Mouse (Mus musculus) right cerebral cortex, postnatal 25 days (tissue): Measurements from ENCODE around the gene Dnajc22.

Experiments used
- DNase-seq: peaks from one replicate; pipeline ENCODE4 v3.0.0; 2022

The Dnajc22 gene

DNA sequence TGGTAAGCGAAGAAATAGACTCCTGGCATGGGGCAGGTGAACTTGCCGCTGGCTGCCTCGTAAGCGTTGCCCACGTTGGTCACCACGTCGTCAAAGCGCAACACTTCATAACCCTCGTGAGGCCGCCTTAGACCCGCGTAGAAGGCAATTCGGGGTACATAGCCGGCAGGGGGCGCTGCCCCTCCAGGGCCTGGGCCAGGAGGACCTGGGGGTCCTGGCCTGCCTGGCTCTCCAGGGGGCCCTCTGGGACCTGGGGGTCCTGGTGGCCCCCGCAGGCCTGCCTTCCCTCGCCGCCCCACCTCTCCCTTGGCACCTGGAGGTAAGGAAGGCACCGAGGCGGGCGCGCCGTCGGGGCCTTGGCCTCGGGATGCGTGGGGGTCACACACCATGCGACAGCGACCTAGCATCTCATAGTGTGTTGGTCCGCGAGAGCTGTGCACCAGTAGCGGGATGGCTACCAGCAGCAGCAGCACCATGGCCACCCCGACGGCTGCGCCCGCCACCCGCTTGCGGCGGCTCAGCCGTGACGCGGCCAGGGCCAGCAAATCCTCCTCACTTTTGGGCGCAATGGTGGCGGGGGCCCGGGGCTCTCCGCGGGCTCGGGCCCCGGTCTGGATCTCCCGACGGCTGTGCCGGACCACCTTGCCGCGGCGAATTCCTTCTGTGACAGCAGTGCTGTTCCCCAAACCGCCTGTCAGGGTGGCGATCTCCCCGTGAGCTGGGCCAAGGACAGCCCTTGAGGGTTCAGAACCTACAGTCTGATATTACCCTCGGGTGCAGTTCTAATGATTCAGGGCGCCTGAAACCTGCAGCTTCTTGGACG is 5.5 kb upstream of the Dnajc22 start, which contains the start of gene C1ql4:
Gene C1ql4 (minus strand): TSS at position 565 of the 823 bp plus-strand sequence.
- no peak for DNase-seq

DNA sequence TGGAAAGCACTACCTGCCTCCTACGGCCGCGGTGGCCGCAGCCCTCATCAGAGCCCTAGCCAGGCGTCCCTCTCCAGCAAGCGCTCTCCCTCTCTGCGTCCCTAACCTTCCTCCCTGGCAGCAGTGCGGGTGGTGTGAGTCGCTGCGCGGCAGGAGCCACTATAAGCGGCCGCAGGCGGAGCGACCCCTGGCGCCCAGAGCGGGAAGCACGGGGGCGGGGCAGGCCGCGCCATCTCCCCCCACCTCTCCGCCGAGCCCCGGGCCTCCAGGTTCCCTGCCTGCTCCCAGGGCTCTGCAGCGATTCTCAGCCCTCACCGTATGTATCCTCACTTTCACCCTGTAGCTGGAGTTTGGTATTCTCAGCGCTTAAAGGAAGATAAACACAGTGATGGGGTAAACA is 4.7 kb upstream of the Dnajc22 start:
- DNase-seq: peak; percentile 47

DNA sequence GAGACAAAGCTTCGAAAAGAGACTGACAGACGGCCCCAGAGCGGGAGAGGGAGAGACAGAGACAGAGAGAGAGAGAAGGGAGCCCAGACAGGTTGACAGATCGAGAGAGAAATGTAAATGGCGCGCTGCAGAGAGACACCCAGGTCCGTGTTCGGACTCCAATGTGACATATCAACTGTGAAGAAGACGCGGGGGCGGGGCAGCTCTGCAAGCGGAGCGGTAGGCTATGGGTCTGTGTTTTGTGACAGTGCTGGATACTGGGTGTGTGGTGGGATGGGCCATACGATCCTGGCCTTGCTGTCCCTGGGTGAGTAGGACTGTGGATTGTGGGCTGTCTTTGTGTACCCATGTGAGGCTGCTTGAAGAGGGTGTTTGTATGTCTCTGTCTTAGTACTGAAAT is 3.9 kb upstream of the Dnajc22 start:
- no peak for DNase-seq

DNA sequence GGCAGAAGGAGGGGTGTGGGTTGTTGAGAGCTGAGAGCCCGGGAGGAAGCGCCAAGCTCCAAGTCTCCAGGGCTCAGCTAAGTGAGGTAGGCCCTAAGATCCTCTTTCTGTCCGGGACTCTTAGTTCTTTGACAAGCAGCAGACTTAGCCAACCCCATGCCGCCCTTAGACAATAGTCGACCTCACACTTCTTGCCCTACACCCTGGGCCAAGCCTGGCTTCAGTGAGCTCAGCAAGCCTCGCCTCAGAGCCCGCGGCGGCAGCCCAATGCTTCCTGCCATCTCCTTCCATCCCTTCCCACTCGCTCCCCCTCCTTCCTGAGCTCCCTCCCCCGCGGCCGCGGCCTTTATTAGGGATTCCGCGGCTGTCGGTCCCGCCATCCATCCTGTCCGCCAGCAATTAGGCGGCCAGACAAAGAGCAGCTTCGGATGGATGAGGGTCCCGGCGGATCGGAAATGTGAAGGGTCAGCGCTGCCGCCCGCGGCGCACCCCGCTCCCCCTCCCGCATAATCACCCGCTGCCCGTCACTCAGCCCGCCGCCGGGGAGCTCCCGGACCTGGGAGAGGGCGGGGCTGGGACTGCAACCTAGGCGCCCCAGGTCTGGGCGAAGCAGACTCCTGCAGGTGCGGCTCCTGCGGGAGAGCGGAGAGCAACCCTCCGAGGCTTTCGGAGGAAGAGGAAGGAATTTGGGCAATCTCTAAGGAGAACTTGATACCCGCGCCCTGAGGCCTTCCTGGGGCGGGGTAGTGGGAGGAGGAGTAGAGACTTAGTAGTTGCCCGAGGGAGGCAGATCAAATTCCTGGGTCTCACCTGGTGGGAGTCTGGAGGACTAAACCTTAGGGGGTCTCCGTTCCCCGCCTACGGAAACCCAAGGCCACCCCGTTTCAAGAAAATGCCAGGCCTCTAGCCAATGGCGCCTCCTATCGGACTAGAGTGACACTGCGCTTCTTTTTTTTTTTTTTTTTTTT is 605 bp downstream of the Dnajc22 start:
- no peak for DNase-seq

DNA sequence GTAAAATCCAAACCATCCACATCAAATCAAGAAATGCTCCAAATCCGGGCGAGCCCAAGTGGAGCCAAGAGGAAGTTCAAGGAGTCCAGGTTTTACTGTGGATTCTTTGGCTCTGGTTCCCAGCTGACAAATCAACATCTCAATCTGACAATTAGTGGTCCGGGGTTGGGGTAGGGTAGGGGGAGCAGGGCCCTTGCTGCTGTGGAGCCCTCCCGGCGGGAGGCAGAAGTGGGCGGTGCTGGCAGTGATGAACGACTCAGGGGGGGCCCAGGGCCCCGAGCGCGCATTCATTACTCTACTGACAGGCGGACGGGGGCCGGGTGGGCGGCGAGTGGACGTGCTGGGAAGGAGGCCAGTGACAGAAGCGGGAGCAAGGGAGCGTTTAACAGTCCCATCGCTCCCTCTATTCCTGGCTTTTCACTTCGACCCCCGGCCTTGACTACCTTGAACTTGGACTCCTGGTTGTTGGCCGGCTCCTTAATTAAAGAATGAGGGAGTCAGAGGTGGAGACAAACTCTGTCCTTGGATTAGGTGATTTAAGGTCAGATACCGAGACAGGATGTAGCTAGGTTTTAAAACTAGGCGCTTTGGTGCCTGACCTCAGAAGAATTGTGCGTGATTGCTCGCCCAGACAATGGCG is 1.8 kb downstream of the Dnajc22 start:
- no peak for DNase-seq

DNA sequence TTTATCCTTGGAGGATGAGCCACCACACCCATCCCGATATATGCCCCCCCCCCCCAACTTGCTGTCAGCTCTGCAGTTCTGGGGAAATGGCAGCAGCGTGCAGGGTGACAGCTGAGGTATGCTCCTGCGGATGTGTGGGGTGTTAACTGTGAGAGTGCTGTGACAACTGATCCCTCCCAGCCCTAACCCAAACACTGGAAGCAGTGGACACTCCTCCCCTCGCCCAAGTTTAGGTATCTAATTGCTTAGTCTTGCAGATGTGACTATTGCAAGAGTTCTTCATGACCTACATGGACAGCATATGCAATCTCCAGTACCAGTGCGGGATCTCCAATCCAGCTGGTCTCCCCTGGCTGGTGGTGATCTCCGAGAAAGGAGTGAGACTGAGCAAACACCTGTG is 2.4 kb downstream of the Dnajc22 start:
- no peak for DNase-seq

DNA sequence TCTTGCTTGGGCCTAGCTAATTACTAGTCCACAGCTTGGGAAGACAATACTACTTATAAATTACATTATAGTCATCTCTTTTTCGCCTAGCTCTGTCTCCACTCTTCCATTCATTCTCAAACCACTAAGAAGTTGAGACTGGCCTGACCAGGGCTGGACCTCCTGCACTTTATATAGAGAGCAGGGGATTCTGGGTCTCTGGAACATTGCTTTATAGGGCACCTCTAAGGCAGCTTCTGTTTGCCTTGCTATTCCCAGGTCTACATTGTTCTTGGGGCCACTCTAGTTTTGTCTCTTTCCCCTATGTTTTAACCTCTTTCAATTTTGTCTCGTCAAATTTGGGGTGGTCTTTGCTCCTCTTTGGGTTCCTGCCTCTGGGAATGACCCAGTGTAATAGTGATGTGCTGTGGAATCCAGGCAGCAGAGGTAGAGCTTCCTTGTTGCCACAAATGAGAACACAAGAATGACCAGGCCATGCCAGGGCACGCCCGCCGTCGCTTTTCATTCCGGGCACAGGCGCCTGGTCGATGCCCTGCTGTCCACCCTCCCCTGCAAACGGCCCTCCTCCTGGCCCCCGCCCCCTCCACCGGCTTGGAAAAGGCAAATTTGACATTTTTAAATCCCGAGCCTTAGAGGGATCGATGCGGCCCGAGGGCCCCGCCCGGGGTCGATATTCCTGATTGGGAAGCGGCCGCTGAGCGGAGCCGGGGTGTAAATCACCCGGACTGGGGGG is 3.3 kb downstream of the Dnajc22 start:
- no peak for DNase-seq

DNA sequence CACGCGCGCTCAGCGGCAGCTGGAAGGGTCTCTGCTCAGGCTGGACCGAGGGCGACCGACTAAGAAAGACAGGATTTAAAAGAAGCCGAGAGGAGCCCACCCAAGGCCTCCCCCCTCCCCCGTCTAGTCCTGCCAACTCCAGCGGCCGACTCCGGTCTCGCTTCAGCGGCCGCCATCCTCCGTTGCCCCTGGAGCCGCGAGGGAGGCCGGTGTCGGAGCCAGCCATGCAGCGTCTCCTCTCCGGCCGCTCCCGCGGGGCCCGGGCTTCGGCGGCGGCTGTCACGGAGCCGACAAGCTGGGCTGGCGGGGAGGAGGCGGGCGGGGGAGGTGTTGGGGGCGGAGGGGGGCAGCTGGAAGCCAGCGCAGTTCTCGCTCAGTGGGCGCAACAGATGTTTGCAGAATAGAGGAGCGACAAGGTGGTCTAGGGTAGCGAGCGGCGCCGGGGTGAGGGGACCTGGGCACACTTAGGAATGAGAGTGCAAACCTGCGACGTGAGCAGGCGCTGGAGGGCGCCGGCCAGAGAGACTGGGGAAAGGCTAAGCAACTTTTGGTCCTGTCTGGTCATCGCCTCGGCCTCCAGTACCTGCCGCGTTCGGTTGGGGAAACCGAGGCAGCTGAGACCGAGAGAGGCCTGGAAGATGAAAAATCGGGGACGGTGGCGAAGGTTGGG is 4.0 kb downstream of the Dnajc22 start:
- peak; percentile 21 for DNase-seq

DNA sequence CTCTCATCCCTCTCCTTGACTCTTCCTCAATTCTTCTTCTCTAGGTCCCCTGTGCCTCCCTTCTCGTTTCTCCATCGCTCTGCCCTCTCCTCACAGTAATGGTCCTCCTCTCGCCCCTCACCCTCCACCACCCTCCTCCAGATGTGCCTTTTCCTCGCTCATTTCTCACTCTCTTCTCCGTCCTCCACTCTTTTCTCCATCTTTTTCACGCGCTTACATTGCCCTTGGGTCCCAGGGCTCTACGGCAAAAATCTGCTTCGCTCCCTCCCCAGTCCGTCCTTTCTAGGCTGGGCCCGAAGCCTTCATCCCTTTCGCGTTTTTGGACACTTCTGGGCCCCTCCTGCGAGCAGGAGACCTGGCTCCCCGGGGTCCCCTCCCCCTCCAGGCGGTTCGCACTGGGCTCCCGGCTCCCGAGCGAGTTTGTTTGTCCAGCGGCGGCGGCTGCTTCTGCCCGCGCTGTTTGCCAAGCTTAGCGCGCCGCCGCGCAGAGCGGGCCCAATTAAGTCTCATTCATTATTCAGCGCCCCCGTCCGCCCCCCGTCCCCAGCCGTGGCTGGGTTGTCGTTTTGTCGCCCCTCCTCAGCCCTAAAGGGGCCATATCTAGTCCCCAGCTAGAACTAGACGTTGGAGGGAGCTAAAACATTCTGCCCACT is 5.0 kb downstream of the Dnajc22 start:
- peak; percentile 17 for DNase-seq

DNA sequence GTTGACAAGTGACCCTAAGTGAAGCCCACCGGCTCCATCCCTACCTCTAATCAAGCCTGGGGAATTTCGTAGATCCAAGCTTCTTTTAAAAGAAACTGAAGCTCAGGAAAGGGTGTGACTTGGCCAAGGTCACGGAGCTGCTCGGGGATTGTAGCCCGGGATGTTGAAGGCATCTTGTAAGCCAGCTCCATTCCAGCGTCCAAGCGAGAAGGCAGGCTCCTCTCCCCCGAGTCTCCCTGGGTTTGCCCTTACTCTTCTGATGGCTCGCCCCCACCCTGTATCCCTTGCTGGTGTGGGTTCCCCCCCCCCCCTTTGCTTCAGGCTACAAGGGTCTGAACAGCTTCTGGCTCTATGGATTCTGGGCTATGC is 5.5 kb downstream of the Dnajc22 start:
- no peak for DNase-seq

DNA sequence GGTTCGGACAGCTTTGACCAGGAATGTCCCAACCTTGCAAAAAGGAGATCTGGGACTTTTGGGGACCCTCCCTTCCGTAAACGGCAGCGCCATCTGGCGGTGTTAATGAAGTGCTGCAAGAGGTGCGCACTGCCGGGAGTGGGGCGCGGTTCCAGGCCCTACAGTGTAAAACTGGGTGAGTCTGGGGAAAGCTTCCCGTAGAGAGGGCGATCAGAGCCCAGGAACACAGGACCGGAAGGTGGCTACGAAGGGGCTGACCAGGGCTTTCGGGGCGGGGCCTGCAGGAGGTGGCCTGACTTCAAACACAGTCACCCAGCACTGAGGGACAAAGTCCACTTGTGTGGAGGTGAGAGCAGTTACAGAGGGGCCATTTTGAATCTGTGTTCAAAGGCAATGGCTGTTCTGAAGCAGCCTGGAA is 6.2 kb downstream of the Dnajc22 start:
- peak; percentile 26 for DNase-seq

DNA sequence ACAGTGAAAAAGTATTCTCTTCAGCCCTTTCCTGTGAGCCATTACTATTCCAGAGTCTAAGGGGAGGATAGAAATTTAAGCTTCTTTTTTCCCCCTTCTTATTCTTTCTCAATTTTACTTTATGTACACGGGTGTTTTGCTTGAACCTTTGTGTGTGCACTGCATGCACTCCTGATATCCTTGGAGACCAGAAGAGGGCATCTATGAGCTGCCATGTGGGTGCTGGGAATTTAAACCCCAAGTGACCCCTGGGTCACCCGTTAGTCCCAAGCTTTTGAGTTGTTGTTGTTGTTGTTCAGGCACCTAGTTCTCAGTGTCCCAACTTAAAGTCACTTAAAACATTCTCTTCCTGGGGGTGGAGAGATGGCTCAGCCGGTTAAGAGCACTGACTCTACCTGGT is 7.0 kb downstream of the Dnajc22 start:
- no peak for DNase-seq

DNA sequence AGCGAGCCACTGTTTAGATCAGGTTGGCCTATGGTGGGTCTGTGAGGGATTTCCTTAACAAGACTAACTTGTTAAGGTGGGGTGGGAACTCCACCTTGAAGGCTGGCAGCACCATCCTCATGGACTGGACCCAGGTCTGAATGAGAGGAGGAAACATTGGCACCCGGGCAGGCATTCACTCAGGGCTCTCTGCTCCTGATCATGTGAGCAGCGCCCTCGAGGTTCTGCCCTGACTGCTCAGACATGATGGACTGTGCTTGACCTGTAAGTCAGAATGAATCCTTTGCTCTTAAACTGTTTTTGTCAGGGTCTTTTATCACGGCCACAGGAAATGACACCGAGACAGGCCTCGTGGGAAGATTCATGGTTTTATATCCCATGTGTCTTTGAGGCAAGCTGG is 12.3 kb downstream of the Dnajc22 start:
- no peak for DNase-seq

DNA sequence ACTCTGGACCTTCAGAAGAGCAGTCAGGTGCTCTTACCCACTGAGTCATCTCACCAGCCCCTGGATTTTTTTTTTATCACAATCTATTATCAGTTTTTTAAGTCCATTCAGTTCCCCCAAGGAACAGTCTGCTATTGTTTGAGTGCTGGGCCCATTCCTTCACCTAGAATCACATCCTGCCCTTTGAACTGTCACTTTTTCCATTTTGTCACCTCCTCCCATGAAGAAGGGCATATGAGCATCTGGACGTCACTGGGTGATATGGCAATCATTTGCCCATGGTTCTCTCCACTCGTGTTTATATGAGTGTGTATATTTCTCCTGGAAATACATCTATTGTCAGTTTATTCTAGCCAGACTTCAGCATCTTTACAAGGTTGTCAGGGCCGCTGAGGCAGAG is 14.9 kb downstream of the Dnajc22 start:
- DNase-seq: no peak

DNA sequence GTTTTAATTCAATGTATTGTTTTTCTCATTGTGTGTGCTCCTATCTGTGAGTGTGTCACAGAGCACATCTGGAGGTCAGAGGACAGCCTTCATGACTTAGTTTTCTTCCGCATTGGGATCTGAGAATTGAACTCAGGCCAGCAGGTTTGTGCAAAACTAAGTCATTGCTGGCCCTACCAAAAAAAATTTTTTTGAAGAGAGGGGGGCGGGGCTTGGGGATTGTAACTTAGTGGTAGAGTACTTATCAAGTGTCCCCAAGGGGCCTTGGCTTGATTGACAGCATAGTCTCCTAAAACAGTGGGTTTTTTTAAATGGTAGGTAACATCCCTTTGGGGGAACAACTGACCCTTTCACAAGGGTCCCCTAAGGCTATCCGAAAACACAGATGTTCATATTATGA is 18.2 kb downstream of the Dnajc22 start:
- DNase-seq: no peak

DNA sequence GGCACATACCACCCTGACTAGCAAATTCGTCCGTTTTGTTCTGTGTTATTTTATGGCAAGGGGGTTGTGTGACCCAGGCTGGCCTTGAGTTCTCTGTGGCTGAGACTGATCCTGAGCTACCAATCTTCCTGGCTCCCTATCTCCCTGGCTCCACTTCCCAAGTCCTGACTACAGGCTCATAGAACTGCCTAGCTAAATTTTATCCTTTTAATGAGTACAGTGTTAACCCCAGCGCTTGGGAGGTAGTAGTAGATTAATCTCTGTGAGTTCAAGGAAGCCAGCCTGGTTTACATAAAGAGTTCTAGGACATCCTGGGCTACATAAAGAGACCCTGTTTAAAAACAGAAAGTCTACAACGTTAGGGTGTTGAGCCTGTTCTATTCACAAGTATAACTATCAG is 18.8 kb downstream of the Dnajc22 start:
- no peak for DNase-seq

DNA sequence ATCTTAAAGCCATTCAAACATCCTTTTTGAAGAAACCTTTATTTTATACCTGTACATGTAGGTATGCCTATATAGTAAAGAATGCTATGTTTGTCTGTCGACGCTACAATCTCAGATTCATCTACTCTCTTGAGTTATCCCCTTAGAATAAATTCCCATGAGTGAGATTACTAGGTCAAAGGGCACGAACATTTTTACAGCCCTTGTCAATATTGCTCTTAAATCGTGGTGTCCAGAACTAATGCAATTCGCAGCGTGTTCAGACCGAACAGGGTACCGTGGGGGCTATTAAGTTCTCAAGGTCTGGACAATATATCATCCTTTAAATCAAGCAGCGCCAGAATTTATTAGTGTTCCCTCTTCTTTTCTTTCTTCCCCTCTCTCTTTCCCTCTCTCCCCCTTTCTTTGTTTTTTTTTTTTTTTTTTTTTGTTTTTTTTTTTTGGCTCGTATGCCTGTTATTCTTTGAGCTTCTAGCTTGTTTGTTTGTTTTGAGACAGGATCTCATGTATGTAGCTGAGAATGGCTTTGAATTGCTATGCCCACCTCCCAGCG is 19.9 kb downstream of the Dnajc22 start:
- DNase-seq: no peak

DNA sequence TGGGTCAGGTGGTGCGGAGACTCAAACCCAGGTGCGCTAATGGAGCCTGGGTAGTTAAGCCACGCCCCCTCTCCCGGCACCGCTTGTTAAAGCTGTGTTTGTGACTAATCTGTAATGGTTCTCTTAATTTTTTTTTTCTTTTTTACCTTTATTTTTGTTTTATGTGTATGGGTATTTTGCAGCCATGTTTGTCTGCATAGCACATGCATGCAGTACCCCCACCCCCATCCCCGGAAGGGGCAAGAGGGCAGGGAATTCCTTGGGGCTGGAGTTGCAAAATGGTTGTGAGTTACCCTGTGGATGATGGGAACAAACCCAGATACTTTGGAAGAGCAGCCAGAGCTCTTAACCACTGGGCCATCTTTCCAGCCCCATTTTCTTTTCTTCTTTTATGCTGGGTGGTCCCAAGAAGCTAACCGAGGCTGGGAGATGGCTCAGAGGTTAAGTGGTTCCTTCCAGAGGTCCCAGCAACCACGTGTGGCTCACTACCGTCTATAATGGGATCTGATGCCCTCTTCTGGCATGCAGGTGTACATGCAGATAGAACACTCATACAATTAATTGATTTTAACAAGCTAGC is 20.5 kb downstream of the Dnajc22 start:
- DNase-seq: no peak

DNA sequence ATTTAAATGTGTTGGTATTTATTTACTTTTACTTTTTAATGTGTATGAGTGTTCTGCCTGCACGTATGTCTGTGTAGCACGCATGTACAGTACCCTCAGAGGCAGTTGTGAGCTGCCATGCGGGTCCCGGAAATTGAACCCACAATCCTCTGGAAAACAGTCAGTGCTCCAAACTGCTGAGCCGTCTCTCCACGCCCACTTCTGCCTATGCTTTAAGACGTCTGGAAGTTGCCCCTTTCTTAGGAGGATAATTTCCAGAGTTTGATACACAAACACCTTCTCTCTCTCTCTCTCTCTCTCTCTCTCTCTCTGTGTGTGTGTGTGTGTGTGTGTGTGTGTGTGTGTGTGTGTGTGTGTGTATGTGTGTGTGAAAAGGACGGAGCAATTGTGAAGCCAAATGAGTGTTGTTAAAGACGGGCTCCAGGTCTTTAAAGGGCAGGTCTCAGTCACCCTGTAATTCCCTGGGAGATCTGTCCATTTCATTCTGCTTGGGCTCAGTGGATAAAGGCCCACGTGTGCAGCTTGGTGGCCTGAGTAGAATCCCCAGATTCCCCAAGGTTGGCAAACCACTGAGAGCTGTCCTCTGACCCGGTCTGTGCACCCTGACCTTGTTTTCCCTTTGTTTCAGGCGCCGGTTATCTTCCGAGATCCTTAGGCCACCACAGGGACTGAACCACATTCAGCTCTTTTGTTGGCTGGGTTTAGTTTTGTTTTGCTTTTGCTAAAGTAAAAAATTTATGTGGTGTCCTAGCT is 21.5 kb downstream of the Dnajc22 start:
- no peak for DNase-seq

DNA sequence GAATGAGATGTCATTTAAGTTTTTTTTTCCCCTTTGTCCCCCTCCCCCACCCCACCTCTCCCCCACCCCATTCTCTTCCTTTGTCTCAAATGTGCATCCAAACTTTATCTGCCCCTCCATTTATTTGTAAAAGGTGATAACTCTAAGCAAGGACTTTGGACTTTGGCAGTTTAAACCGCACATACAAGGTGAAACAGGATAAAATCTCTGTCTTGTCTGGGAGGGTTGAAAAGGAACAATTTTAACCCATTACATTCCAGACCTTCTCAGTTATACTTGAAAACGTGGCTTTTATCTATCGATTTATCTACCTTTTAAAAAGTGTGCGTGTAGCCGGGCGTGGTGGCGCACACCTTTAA is 22.1 kb downstream of the Dnajc22 start:
- no peak for DNase-seq
